Mouse (Mus musculus): Measurements from ENCODE around the gene Ereg.

Ereg gene

GRCm38 (mm10) chr5:91111019-91111418 is 36.6 kb downstream of the Ereg start:
- no peak for DNase-seq (ENCODE audit: low spot score)

- DNase-seq (ENCODE audit: low spot score): no peak
These were observed 39.5 kb downstream of the Ereg start for GRCm38 (mm10) chr5:91113967-91114366.

GRCm38 (mm10) chr5:91114574-91114973 is 40.2 kb downstream of the Ereg start:
- DNase-seq (ENCODE audit: low spot score): no peak

GRCm38 (mm10) chr5:91118618-91119017 is 44.2 kb downstream of the Ereg start:
- DNase-seq (ENCODE audit: low spot score): no peak

- DNase-seq (ENCODE audit: low spot score): no peak
These were observed 49.0 kb downstream of the Ereg start for GRCm38 (mm10) chr5:91123404-91123803.

GRCm38 (mm10) chr5:91124140-91124539 is 49.7 kb downstream of the Ereg start:
- no peak for DNase-seq (ENCODE audit: low spot score)

GRCm38 (mm10) chr5:91126623-91127022 is 52.2 kb downstream of the Ereg start:
- DNase-seq (ENCODE audit: low spot score): no peak

GRCm38 (mm10) chr5:91134961-91135360 is 60.5 kb downstream of the Ereg start:
- DNase-seq (ENCODE audit: low spot score): no peak

- DNase-seq (ENCODE audit: low spot score): peak; percentile 47
These were observed 64.5 kb downstream of the Ereg start for GRCm38 (mm10) chr5:91138970-91139369.

GRCm38 (mm10) chr5:91139446-91139873 is 65.0 kb downstream of the Ereg start, which contains the start of gene Areg:
Gene Areg, plus strand, starts transcription at chr5:91139599.
- DNase-seq (ENCODE audit: low spot score): peak; percentile 66

- peak; percentile 2 for DNase-seq (ENCODE audit: low spot score)
These were observed 66.5 kb downstream of the Ereg start for GRCm38 (mm10) chr5:91140896-91141448.

Measured in retina, embryonic 14.5 days (tissue).